Mouse (Mus musculus): ENCODE measurements around the gene Cox20. TPM values are rescaled to one million over a fixed set of nuclear protein-coding genes. Genes with fewer than 3 reads are reported as not detected.
"Not testable (repeated sequence)": the region's sequence is repeated elsewhere in the genome, so short reads cannot be mapped to it uniquely, and the experiment has no call there.

Gene Cox20
- polyA plus RNA-seq, 1 experiment = 4.2 TPM

GRCm38 (mm10) chr1:178342063-178342462 lies 23.1 kb downstream of the Cox20 start:
- H3K36me3 ChIP-seq (ENCODE audit: control insufficient read depth) = no peaks in the 10 kb centered on the region; the same call in 1 of the 2 replicates
- no peaks in the 10 kb centered on the region for H3K27me3 ChIP-seq (ENCODE audit: control insufficient read depth)
- TF ChIP-seq TAL1 (IDR thresholded peaks at IDR 0.05; ENCODE audit: low read length) = no peak
- no peak for TF ChIP-seq GATA1 (IDR thresholded peaks at IDR 0.05; ENCODE audit: low read length)
- peaks cover 12% of the 10 kb centered on the region for H3K4me1 ChIP-seq (ENCODE audit: control insufficient read depth)
- no peak overlapping the region for H3K4me3 ChIP-seq (replicated peaks)
- peaks cover 4% of the 10 kb centered on the region; the same call in 1 of the 2 replicates for H3K9me3 ChIP-seq (ENCODE audit: control insufficient read depth, low read length)

GRCm38 (mm10) chr1:178342612-178343011 lies 23.7 kb downstream of the Cox20 start:
- H3K9me3 ChIP-seq (ENCODE audit: control insufficient read depth, low read length) = peaks cover 4% of the 10 kb centered on the region; the same call in 1 of the 2 replicates
- H3K4me3 ChIP-seq (replicated peaks) = no peak overlapping the region
- no peaks in the 10 kb centered on the region for H3K27me3 ChIP-seq (ENCODE audit: control insufficient read depth)
- TF ChIP-seq TAL1 (IDR thresholded peaks at IDR 0.05; ENCODE audit: low read length) (no peak), GATA1 (IDR thresholded peaks at IDR 0.05; ENCODE audit: low read length) (no peak)
- peaks cover 12% of the 10 kb centered on the region for H3K4me1 ChIP-seq (ENCODE audit: control insufficient read depth)
- H3K36me3 ChIP-seq (ENCODE audit: control insufficient read depth) = no peaks in the 10 kb centered on the region

- not testable (repeated sequence) for H3K4me1 ChIP-seq (ENCODE audit: control insufficient read depth); H3K9me3 ChIP-seq (ENCODE audit: control insufficient read depth, low read length); H3K27me3 ChIP-seq (ENCODE audit: control insufficient read depth); H3K4me3 ChIP-seq (replicated peaks); H3K36me3 ChIP-seq (ENCODE audit: control insufficient read depth)
Measured at GRCm38 (mm10) chr1:178344071-178344805, 25.3 kb downstream of the Cox20 start.

GRCm38 (mm10) chr1:178350792-178351191 lies 31.9 kb downstream of the Cox20 start:
- TF ChIP-seq GATA1 (IDR thresholded peaks at IDR 0.05; ENCODE audit: low read length) (no peak), TAL1 (IDR thresholded peaks at IDR 0.05; ENCODE audit: low read length) (no peak)
- Histone ChIP-seq H3K4me1 (ENCODE audit: control insufficient read depth) (no peaks in the 10 kb centered on the region), H3K4me3 (replicated peaks) (no peak overlapping the region), H3K36me3 (ENCODE audit: control insufficient read depth) (no peaks in the 10 kb centered on the region), H3K9me3 (ENCODE audit: control insufficient read depth, low read length) (no peaks in the 10 kb centered on the region), H3K27me3 (ENCODE audit: control insufficient read depth) (no peaks in the 10 kb centered on the region)

- TF ChIP-seq TAL1 (IDR thresholded peaks at IDR 0.05; ENCODE audit: low read length) (no peak), GATA1 (IDR thresholded peaks at IDR 0.05; ENCODE audit: low read length) (no peak)
- Histone ChIP-seq H3K4me3 (replicated peaks) (no peak overlapping the region), H3K27me3 (ENCODE audit: control insufficient read depth) (no peaks in the 10 kb centered on the region), H3K9me3 (ENCODE audit: control insufficient read depth, low read length) (no peaks in the 10 kb centered on the region), H3K36me3 (ENCODE audit: control insufficient read depth) (no peaks in the 10 kb centered on the region), H3K4me1 (ENCODE audit: control insufficient read depth) (no peaks in the 10 kb centered on the region)
Measured at GRCm38 (mm10) chr1:178351643-178352042, 32.7 kb downstream of the Cox20 start.

- Histone ChIP-seq H3K9me3 (ENCODE audit: control insufficient read depth, low read length) (no peaks in the 10 kb centered on the region), H3K4me3 (replicated peaks) (no peak overlapping the region), H3K36me3 (ENCODE audit: control insufficient read depth) (no peaks in the 10 kb centered on the region), H3K4me1 (ENCODE audit: control insufficient read depth) (no peaks in the 10 kb centered on the region), H3K27me3 (ENCODE audit: control insufficient read depth) (peaks cover 3% of the 10 kb centered on the region; the same call in 1 of the 2 replicates)
- TF ChIP-seq GATA1 (IDR thresholded peaks at IDR 0.05; ENCODE audit: low read length) (no peak), TAL1 (IDR thresholded peaks at IDR 0.05; ENCODE audit: low read length) (no peak)
Measured at GRCm38 (mm10) chr1:178354576-178354975, 35.6 kb downstream of the Cox20 start.

GRCm38 (mm10) chr1:178357776-178358710 lies 39.1 kb downstream of the Cox20 start:
- Histone ChIP-seq H3K36me3 (ENCODE audit: control insufficient read depth) (no peaks in the 10 kb centered on the region), H3K27me3 (ENCODE audit: control insufficient read depth) (peaks cover 3% of the 10 kb centered on the region; the same call in 1 of the 2 replicates), H3K4me1 (ENCODE audit: control insufficient read depth) (peaks cover 2% of the 10 kb centered on the region; the same call in 1 of the 2 replicates), H3K4me3 (replicated peaks) (no peak overlapping the region), H3K9me3 (ENCODE audit: control insufficient read depth, low read length) (no peaks in the 10 kb centered on the region)
- TF ChIP-seq TAL1 (IDR thresholded peaks at IDR 0.05; ENCODE audit: low read length) (no peak), GATA1 (IDR thresholded peaks at IDR 0.05; ENCODE audit: low read length) (no peak)

GRCm38 (mm10) chr1:178360264-178360663 lies 41.3 kb downstream of the Cox20 start:
- Histone ChIP-seq H3K9me3 (ENCODE audit: control insufficient read depth, low read length) (no peaks in the 10 kb centered on the region), H3K4me3 (replicated peaks) (no peak overlapping the region), H3K36me3 (ENCODE audit: control insufficient read depth) (no peaks in the 10 kb centered on the region), H3K4me1 (ENCODE audit: control insufficient read depth) (peaks cover 2% of the 10 kb centered on the region; the same call in 1 of the 2 replicates), H3K27me3 (ENCODE audit: control insufficient read depth) (peaks cover 3% of the 10 kb centered on the region; the same call in 1 of the 2 replicates)
- TF ChIP-seq GATA1 (IDR thresholded peaks at IDR 0.05; ENCODE audit: low read length) (no peak), TAL1 (IDR thresholded peaks at IDR 0.05; ENCODE audit: low read length) (no peak)

- no peaks in the 10 kb centered on the region for H3K9me3 ChIP-seq (ENCODE audit: control insufficient read depth, low read length)
- H3K4me1 ChIP-seq (ENCODE audit: control insufficient read depth) = peaks cover 2% of the 10 kb centered on the region; the same call in 1 of the 2 replicates
- H3K36me3 ChIP-seq (ENCODE audit: control insufficient read depth) = no peaks in the 10 kb centered on the region
- H3K27me3 ChIP-seq (ENCODE audit: control insufficient read depth) = peaks cover 3% of the 10 kb centered on the region; the same call in 1 of the 2 replicates
- no peak overlapping the region for H3K4me3 ChIP-seq (replicated peaks)
- no peak for TF ChIP-seq TAL1 (IDR thresholded peaks at IDR 0.05; ENCODE audit: low read length)
- TF ChIP-seq GATA1 (IDR thresholded peaks at IDR 0.05; ENCODE audit: low read length) = no peak
Measured at GRCm38 (mm10) chr1:178360702-178361101, 41.8 kb downstream of the Cox20 start.

Data from erythroblast, embryonic 14.5 days (primary cell).